Mouse (Mus musculus) small intestine, adult 2 months (tissue): Measurements from ENCODE around the gene Efl1.

Experiments
- CTCF ChIP-seq: fragments of 200-500 bp; IDR thresholded peaks from 2 replicates; pipeline ENCODE4 v1.5.1; 2012; ENCODE audit warnings: low read depth, mild to moderate bottlenecking, control low read depth, inconsistent platforms, low read length, moderate library complexity, mixed read lengths; ENCODE audit not compliant: insufficient replicate concordance, insufficient read length; ENCODE audit errors: extremely low read depth
- POLR2A ChIP-seq: fragments of 200-500 bp; IDR thresholded peaks from 2 replicates; pipeline ENCODE4 v1.6.1; 2012; ENCODE audit warnings: low read depth, mild to moderate bottlenecking, control low read depth, inconsistent platforms, low read length, moderate library complexity

GRCm38 (mm10) chr7:82794542-82794941 is 146.1 kb downstream of the Efl1 start:
- TF ChIP-seq CTCF (no peak), POLR2A (no peak)
